Mouse (Mus musculus) urinary bladder, postnatal 14 days (tissue): ENCODE measurements around the gene Acadm.

Experiments
- DNase-seq: peaks from one replicate; pipeline ENCODE4 v3.0.0; 2021; ENCODE audit warnings: low spot score

Acadm gene

GRCm38 (mm10) chr3:153944335-153944990 is at the start of gene Acadm:
Gene Acadm, minus strand, starts transcription at chr3:153944632.
- peak; percentile 98 for DNase-seq

GRCm38 (mm10) chr3:153984428-153985340 is 40.3 kb upstream of the Acadm start:
- DNase-seq = peak; percentile 16

GRCm38 (mm10) chr3:153980611-153981010 is 36.2 kb upstream of the Acadm start:
- no peak for DNase-seq

DNA sequence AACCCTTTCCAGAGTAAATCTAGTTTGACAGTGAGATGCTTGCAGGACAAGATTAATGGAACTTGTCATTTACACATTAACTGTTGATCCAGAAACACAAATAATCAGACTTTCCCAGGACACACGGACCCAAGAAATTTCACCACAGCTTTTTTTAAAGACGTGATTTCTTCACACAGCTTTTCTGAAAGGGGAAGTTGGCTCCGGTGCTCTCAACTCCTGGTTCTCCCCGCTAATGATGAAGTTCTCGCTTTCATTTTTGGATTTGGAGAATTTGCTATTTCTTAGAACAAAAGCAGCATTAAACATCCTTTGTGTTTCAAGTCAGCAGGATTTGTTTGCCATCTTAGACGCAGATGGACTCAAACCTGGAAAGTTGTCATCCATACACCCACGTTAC is 31.4 kb upstream of the Acadm start:
- no peak for DNase-seq

GRCm38 (mm10) chr3:153975060-153975459 is 30.6 kb upstream of the Acadm start:
- no peak for DNase-seq

- DNase-seq = no peak
Observed at GRCm38 (mm10) chr3:153973949-153974760, 29.7 kb upstream of the Acadm start.

DNA sequence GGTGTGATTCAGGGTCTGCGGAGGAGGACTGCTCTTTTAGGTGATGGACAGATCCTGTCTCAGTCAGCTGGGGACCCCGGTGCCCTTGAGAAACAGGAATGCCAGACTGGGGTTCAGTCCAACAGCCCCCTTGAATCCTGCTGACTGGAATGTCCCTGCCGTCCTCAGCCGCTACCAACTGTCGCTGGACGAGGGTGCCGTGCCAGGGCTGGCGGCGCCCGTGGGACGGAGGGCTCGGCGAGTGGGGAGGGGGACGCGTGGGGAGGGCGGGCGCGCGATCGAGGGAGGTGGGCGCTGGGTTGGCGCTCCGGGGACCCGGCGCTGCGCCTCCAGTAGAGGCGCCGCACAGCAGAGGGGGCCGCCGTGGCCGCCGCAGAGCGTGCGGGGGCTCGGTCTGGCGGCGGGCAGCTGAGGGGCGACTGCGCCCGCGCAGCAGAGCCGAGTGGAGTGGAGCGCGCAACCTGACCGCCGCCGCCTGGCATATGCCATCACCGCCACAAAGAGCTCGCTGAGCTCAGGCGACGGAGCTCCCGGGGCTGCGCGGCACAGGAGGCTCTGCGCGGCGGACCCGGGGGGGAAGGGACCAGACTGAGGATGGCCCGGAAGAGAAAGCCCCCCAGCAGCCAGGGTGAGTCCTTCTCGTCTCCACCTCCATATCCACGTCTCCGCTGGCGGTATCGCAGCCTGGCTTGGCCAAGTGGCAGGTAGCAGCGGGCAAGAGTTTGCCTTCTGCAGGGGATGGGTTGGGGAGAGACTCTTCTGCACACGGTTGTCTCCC is 28.9 kb upstream of the Acadm start, which contains the start of gene Slc44a5:
Slc44a5 (plus strand) TSS at position 266 of the 778 bp plus-strand sequence.
- DNase-seq = no peak

DNA sequence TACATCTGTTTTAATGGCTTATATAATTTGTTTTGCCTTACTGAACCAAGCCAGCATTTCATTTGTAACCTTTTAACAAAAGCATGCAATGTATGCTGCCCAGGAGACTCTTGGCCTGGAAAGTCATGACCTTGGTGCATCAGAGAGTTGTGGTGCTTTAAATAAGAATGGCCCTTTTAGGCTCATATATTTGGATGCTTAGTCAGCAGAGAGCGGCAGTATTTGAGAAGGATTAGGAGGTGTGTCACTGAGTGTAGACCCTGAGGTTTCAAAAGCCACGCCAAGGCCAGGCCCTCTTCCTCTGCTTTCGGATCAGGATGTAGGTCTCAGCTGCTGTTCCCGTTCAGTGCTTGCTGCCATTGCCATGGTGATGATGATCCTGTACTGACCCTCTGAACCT is 25.0 kb upstream of the Acadm start:
- no peak for DNase-seq

GRCm38 (mm10) chr3:153968549-153968948 is 24.1 kb upstream of the Acadm start:
- peak; percentile 11 for DNase-seq

DNA sequence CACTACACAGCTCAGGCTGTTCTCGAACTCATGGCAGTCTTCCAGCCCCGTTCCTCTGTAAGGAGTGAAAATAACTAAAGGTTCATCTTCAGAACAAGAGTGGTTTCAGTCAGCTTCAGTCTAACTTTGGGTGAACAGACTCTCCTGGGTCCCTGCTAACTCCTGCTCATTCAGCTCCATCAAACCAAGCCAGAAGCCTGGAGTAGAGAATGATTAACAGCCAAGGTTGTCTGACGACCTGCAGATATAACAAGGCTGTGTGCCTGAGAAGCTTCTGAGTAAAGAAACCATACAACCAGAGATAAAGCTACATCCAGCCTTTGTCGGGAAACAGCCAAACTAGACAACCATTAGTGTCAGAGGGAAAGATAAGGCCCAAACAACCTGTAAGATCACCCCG is 23.0 kb upstream of the Acadm start:
- no peak for DNase-seq

DNA sequence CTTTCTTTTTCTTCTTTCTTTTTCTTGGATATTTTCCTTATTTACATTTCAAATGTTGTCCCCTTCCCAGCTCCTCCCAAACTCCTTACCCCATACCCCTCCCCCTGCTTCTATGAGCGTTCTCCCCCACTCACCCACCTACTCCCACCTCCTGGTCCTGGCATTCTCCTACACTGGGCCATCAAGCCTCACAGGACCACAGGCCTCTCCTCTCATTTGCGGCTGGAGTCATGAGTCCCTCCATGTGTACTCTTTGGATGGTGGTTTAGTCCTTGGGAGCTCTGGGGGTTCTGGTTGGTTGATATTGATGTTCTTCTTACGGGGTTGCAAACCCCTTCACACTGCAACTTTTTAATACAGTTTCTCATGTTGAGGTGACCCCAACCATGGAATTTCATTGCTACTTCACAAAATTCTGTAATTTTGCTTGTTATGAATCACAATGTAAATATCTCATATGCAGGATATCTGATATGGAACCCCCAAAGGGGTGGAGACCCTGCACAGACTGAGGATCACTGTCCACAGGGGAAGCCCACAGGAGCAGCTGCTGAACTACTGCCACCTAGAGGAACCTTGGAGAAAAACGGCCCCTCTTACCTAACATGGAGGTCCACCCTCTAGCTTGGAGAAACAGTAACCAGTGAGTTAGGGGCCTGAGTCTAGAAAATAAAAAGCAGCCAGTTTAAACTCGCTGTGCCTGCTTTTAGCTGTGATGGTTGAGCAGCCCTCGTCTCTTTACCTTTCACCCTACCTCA is 17.4 kb upstream of the Acadm start:
- no peak for DNase-seq

DNA sequence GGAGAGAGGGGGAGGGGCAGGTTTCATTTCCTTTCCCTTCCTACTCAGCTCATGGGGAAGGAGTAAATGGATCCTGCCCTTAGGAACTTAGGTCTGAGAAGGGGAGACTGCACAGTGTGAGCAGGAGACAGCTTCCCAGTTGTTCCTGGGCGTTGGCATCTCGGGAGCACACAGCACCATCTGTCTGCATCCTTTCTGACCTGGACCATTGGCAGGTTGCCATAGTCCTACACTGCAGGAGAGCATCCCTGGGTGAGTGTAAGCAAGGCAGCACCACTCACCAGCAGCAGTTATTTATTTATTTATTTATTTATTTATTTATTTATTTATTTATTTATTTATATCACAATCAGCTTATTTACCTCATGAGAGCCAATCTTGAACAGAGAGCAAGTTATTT is 16.5 kb upstream of the Acadm start:
- no peak for DNase-seq

GRCm38 (mm10) chr3:153959731-153960207 is 15.3 kb upstream of the Acadm start:
- DNase-seq = no peak

DNA sequence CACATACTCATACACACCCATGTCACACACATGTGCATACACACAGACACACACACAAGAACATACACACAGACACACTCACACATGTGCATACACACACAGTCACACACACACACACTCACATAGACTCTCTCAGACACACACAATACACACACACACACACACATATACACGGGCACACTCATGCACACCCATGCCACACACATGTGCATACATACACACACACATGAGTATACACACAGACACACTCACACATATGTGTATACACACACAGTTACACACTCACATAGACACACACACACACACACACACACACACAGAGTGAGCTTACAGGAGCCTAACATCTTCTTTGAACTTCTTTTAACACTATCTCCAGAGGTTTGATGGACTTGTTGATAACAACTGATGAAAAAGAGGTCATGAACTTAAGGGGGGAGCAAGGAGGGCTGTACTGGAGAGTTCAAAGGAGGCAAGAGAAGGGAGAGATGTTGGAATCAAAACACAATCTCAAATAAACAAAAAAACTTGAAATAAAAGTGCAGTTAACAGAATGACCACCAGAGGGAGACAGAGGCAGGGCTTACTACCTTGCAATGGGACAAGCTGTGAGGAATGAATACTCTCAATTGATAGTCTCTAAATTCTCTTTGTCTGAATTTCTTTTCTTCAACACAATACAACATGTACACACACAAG is 14.8 kb upstream of the Acadm start:
- DNase-seq = no peak

DNA sequence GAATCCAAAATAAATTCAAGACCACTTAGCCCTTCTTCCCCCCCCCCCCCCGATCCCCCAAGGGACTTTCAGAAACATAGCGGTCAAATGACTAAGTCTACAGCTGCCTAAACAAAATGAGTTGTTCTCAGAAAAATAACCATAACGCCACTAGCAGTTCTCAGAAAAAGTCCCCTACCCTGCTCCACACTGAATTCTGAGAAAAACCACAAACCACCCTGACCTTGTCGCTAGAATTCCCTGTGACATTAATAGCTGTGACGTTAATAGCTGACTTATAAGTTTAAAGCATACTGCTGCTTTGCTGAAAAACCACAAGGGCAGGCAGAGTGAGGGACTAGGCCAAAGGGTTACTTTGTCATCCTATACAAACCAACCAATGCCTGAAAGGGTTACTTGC is 13.5 kb upstream of the Acadm start:
- no peak for DNase-seq

GRCm38 (mm10) chr3:153948176-153948575 is 3.7 kb upstream of the Acadm start:
- no peak for DNase-seq

DNA sequence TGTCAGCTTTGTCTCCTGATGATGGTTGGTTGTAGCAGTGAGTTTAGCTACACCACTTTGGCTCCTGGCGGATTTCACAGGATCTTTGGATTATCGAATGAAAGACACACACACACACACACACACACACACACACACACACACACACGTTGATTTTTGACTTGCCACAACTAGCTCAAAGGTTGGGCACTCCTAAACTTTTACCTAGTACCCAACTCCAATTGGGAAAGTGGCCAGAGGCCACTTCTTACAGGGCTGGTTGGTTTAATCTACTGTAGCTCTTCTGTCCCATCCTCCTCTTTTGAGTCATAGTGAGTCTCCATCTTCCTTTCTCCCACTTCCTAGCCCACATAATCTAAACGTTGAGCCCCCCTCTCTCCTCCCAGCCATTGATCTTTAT is 2.8 kb upstream of the Acadm start:
- DNase-seq = no peak

GRCm38 (mm10) chr3:153943901-153944334 is 514 bp downstream of the Acadm start:
- DNase-seq = no peak

GRCm38 (mm10) chr3:153943003-153943640 is 1.3 kb downstream of the Acadm start:
- no peak for DNase-seq

GRCm38 (mm10) chr3:153941613-153942012 is 2.8 kb downstream of the Acadm start:
- DNase-seq = no peak
